Mouse (Mus musculus): ENCODE results near the gene Nhlh1.

Nhlh1 gene

DNA sequence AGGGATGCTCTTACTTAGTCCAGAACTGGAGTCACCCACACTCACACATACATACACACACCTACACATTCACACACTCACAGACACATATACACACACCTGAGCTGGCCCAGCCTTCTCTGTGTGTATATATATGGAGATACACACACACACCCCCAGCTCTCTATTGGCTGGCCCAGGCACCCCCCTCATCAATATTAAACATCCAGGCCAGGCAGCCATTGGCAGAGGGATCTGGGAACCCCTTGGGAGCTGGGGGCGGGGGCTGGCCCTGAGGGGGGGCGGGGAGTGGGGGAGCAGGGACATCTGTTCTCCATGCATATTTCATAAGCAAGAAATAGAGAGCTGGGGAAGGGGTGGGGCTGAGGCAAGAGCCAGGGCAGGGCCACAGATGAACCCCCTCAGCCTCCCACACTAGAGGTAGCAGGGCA lies at the start of gene Nhlh1:
Gene Nhlh1 (minus strand): TSS at position 83 of the 431 bp plus-strand sequence.
- no peak for DNase-seq (ENCODE audit: low read depth, low spot score)

- no peak for DNase-seq (ENCODE audit: low read depth, low spot score)
Measured at GRCm38 (mm10) chr1:172105101-172105500, 47.7 kb upstream of the Nhlh1 start.

GRCm38 (mm10) chr1:172103619-172104018 lies 46.2 kb upstream of the Nhlh1 start:
- no peak for DNase-seq (ENCODE audit: low read depth, low spot score)

DNA sequence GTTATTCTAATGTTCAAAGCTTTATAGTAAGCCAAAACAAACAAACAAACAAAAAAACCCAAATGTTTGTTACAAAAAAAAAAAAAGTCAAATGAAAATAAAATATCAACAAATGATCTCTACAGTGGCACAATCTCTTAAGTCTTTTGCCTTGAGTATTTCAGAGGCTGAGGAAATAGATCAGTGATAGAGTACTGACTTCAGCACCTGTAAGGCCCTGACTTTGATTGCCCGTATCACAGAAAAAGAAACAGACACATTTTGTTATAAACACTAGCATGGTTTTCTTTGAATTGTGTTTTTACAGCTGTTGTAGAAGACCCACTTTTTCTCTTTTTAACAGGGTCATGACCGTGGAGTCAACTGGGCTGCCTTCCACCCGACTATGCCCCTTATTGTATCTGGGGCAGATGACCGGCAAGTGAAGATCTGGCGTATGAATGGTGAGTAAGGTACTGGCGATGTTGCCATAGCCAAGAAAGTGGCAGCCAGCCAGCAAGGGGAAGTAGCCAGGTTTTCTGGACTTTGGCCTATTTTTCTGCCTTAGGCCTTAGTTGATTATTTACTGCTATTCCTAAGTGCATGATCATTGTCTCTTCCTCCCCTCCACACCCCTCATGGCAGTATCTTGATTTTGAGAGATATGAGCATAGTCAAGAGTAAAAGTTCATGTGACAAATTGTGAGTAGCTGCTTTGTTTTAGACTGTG lies 42.1 kb upstream of the Nhlh1 start:
- DNase-seq (ENCODE audit: low read depth, low spot score), result no peak

GRCm38 (mm10) chr1:172095202-172095601 lies 37.8 kb upstream of the Nhlh1 start:
- DNase-seq (ENCODE audit: low read depth, low spot score), result no peak

DNA sequence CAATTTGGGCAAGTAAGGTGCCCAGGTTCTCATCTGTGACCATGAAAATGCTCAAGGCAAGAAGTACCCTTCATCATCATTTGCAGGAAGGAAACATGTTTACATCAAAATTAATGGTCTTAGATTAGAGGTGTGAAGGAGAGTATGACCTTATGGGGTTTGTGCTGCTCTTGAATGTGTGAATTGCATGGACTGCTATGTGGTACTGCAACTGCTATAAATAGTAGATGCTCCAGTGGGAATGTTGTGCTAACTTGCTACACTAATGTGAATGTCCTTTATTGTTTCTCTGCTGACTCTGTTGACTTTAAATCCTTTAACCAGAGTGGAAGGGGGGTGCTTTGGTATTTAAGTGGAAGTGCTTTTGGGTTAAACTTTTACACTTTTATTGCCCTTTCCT lies 36.9 kb upstream of the Nhlh1 start:
- DNase-seq (ENCODE audit: low read depth, low spot score), result no peak

- no peak for DNase-seq (ENCODE audit: low read depth, low spot score)
Measured at GRCm38 (mm10) chr1:172093522-172093921, 36.1 kb upstream of the Nhlh1 start.

GRCm38 (mm10) chr1:172082899-172083445 lies 25.6 kb upstream of the Nhlh1 start:
- DNase-seq (ENCODE audit: low read depth, low spot score), result no peak

DNA sequence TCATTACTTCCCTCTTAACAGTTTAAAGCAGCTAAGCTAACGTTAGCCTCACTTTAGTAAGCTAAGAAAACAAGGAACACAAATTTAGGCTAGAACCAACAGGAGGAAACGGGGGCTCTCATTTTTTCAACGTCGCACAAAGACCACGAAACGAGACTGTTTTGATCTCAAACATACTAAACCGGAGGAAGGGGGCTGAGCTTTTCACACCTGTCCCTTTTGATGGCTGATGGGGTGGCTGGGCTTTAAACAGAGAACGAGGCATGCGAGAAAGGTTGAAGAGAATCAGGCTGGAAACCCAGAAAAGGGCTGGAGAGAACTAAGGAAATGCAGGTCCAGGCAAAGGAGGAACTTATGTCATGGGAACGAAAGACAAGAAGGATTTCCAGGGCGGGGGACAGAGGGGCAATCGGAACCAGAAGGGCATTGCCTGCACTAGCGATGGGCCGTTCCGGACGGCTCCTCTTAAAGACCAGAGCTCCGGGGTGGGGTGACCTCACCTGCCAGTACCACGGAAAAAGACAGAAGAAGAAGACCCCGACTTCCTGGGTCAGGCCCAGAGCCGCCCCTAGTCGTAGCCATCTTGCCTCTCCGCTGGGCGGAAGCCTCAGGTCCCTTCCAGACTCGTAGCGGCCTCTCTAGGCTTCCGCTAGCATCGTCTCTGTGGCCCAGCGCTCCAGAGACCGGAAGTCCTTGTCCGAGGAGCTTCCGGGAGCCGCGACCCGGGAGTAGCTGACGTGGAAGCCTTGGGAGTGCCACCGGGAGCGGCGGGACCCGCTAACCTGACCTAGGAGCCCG lies 24.9 kb upstream of the Nhlh1 start, which contains the start of the genes Copa and Ncstn:
Gene Copa (plus strand): TSS at position 429 of the 798 bp plus-strand sequence.
Gene Ncstn (minus strand): TSS at position 695 of the 798 bp plus-strand sequence.
- DNase-seq (ENCODE audit: low read depth, low spot score), result peak; percentile 91

DNA sequence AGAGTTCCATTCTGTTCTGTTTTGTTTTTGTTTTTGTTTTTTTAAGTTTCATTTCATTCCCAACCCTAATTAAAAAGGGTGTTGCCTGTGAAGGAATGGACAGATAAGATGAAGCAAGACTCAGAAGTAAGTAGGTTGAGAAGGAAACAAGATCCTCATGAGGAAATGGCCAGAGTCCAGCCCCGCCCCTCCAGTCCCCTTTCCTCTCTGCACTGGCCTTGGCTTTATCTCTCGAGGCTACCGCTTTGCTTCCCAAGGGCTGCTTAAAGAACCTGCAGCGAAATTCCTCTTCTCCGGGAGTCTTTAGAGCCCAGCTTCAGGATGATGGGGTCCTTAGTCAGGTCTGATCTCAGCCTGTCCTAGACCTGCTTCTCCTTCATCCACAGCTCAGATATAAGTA lies 20.6 kb upstream of the Nhlh1 start:
- DNase-seq (ENCODE audit: low read depth, low spot score), result no peak

DNA sequence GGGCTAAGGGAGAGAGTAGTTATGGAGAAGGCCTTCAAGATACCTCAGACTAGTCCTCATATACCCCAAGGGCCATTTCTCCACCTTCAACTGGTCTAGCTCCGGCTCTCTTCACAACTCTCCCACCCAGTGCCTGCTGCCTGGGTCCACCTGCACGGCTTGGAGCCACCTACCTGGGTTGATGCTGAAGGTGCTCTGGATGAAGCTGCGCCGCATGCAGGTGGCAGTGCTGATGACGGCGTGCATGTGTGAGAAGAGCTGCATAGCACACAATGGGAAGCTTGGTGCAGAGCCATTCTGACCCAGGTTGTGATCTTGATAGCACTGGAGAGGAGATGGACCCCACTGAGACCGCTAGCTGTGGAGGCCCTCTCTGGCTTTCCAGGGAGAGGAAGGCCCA lies 15.2 kb upstream of the Nhlh1 start:
- DNase-seq (ENCODE audit: low read depth, low spot score), result no peak

DNA sequence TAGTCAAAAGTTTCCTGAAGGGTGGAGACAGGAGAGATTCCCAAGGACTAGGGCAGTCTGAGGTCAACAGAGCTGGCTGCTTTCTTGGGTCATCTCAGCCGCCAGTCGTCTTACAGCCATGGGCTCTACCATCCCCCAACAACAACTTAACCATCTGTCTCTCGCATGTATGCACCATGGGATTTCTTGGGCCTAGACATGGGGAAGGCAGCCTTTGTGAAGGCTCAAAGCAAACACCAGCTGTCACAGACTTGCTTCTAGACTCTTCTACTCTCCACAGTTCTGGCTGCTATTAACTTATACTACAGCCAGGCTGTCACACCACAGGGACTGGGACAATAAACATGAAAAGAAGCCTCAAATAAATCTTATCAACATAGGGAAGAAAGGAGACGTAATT lies 14.2 kb upstream of the Nhlh1 start:
- no peak for DNase-seq (ENCODE audit: low read depth, low spot score)

DNA sequence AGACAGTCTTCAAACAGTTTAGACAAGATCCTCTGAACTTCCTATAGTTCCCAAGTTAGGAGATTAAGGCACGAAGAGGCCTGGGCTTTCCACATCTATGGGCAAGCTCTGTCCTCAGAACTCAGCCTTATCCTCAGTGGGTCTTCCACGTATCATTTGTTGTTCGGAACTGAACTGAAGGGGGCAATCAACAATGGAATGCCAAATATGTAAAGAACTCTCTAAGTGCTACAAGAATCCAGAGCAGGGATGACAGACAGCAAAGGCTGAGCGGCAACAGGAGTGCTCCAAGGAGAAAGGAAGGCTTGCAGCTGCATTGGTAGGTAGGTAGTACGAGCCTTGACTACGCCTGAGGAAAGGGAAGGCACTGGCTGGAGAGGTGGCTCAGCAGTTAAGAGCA lies 12.9 kb upstream of the Nhlh1 start:
- DNase-seq (ENCODE audit: low read depth, low spot score), result no peak

DNA sequence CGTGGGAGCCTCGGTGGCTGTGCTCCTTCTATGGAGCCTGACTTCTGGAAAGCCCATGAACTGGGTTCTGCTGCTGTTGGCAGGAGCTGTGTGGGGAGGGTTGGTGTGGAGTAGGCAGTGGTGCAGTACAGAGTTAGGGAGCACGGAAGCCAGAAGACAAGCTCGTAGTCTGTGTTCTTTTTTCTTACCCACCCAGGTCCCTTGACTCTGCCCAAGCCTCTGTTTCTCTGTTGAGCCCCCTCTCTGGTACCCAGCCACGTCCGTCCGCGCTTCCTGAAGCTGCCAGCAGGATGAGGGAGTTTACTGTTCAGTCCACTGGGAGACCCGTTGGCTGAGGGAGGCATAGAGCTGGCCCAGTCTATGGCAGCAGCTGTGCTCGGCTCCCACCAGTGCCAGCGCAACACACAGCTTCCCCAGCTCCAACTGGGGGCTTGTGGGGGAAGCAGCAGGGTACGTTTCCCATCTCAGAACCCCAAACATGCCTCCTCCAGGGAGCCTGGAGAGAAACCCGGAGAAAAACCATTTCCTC lies 7.3 kb upstream of the Nhlh1 start:
- no peak for DNase-seq (ENCODE audit: low read depth, low spot score)

DNA sequence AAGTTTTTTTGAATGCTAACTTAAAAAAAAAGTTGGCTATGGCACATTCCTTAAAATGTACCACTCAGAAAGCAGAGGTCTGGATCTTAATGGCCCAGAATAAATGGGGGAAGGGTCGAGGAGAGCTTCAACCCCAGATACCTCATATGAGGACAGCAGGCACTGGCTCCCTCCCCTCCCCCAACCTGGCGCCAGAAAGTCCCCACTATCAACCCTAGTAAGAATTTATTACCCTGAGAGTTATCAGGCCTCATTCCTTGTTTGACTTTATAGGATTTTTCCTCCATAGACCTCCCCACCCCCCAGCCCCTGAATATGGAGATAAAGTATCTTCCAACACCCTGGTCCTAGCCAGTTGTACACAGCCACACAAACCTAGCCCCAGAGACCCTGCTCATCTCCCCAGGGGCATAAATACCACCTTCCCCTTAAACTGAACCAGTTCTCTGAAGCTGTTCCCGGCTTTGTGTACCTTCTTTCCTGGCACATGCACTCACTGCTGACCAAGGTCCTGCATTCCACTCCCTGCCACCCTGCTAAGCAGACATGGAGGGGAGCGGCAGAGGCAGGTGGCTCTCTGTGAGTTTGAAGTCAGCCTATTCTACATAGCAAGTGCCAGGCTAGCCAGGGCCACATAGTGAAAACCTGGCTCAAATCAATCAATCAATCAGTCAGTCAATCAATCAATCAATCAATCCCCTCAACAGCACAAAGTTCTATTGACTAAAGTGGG lies 6.1 kb upstream of the Nhlh1 start:
- DNase-seq (ENCODE audit: low read depth, low spot score), result no peak

GRCm38 (mm10) chr1:172062101-172062500 lies 4.7 kb upstream of the Nhlh1 start:
- DNase-seq (ENCODE audit: low read depth, low spot score), result no peak

DNA sequence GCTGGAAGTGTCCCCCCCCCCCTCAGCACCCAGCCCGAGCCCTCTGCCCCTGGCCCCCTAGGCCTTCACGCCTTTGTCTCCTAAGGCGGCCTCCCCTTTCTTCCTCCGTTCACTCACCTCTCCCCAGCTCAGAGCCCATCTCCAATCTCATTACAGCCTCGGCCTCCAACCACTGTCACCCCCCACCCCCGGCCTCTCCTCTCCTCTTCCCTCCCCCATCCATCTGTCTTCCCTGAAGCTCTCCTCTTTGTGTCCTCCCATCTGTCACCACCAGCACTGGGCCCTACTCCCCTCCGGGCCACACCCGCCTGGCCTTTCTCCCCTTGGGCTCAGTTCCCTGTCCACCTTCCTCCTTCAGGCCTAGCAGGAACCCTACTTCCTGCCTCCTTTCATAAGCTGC lies 3.8 kb upstream of the Nhlh1 start:
- no peak for DNase-seq (ENCODE audit: low read depth, low spot score)

GRCm38 (mm10) chr1:172060659-172061058 lies 3.3 kb upstream of the Nhlh1 start:
- DNase-seq (ENCODE audit: low read depth, low spot score), result no peak

DNA sequence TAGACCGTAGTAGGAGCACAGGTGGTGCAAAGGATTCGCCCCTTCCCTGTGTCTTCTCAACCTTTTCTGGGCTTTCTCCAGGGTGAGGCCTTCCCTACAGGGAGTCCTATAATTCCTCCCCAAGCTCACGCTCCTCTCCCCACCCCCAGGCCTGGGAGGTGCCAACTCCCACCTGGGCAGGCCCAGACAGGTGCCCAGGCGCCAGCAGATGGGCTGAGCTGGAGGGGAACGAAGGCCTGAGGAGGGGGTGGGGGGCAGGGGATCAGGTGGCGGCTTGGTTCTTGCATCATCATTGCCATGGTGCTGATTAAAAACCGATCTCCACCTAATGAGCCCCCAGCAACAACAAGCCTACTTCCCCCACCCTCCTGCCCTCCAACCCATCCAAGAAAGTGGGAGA lies 1.5 kb upstream of the Nhlh1 start:
- no peak for DNase-seq (ENCODE audit: low read depth, low spot score)

DNA sequence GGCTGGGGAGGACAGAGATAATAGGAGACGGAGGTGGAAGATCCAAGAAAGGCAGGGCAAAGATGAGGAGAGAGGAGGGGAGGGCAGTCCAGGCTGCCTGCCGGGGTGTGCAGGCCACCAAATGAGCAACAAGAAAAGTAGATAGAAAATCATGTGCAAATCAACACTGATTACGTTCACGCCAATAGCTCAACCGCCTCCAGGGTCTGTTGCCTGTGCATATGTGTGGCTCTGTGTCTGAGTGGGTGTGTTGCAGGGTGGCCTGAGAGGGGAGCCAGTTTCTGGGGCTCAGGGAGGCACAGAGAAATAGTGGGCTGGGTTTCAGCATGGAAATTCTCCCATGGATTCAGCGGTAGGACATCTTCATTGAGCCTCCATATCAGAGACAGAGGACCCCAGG lies 948 bp upstream of the Nhlh1 start:
- DNase-seq (ENCODE audit: low read depth, low spot score), result no peak

GRCm38 (mm10) chr1:172056251-172056650 lies 1.1 kb downstream of the Nhlh1 start:
- no peak for DNase-seq (ENCODE audit: low read depth, low spot score)

Measured in retina, postnatal 7 days (tissue).